Mouse (Mus musculus) cerebellum, adult 9-10 months (tissue): Measurements from ENCODE around the gene Ifitm2.
"Not testable (repeated sequence)": the region's sequence is repeated elsewhere in the genome, so short reads cannot be mapped to it uniquely, and the experiment has no call there.

Experiments
- DNase-seq: peaks from one replicate; pipeline ENCODE4 v3.0.0; 2022

Ifitm2 gene

GRCm38 (mm10) chr7:140955758-140956555 is at the start of gene Ifitm2, which contains the start of gene Gm45717:
Gene Ifitm2, minus strand, starts transcription at chr7:140955987.
Gene Gm45717, minus strand, starts transcription at chr7:140955937.
- no peak for DNase-seq

GRCm38 (mm10) chr7:141003248-141004010 is 47.6 kb upstream of the Ifitm2 start:
- no peak for DNase-seq

GRCm38 (mm10) chr7:141000881-141001708 is 45.3 kb upstream of the Ifitm2 start:
- DNase-seq, result no peak

GRCm38 (mm10) chr7:140998853-140999700 is 43.3 kb upstream of the Ifitm2 start:
- no peak for DNase-seq

GRCm38 (mm10) chr7:140997817-140998216 is 42.0 kb upstream of the Ifitm2 start:
- no peak for DNase-seq

- no peak for DNase-seq
Measured at GRCm38 (mm10) chr7:140991117-140991689, 35.4 kb upstream of the Ifitm2 start.

GRCm38 (mm10) chr7:140990622-140991021 is 34.8 kb upstream of the Ifitm2 start:
- DNase-seq, result no peak

- no peak for DNase-seq
Measured at GRCm38 (mm10) chr7:140990185-140990584, 34.4 kb upstream of the Ifitm2 start.

- DNase-seq, result no peak
Measured at GRCm38 (mm10) chr7:140989022-140989421, 33.2 kb upstream of the Ifitm2 start.

GRCm38 (mm10) chr7:140987182-140988138 is 31.7 kb upstream of the Ifitm2 start:
- no peak for DNase-seq

- no peak for DNase-seq
Measured at GRCm38 (mm10) chr7:140982971-140983370, 27.2 kb upstream of the Ifitm2 start.

- DNase-seq, result no peak
Measured at GRCm38 (mm10) chr7:140981704-140982103, 25.9 kb upstream of the Ifitm2 start.

GRCm38 (mm10) chr7:140976720-140977119 is 20.9 kb upstream of the Ifitm2 start:
- not testable (repeated sequence) for DNase-seq

- no peak for DNase-seq
Measured at GRCm38 (mm10) chr7:140975465-140975864, 19.7 kb upstream of the Ifitm2 start.

GRCm38 (mm10) chr7:140974940-140975339 is 19.2 kb upstream of the Ifitm2 start:
- no peak for DNase-seq

GRCm38 (mm10) chr7:140973396-140974165 is 17.8 kb upstream of the Ifitm2 start:
- DNase-seq, result no peak

- DNase-seq, result no peak
Measured at GRCm38 (mm10) chr7:140971479-140972171, 15.8 kb upstream of the Ifitm2 start.

GRCm38 (mm10) chr7:140970931-140971330 is 15.1 kb upstream of the Ifitm2 start:
- DNase-seq, result no peak

GRCm38 (mm10) chr7:140968710-140969109 is 12.9 kb upstream of the Ifitm2 start:
- not testable (repeated sequence) for DNase-seq
